Mouse (Mus musculus) hindbrain, embryonic 16.5 days (tissue): ENCODE results near the gene Ift46. TPM values are rescaled to one million over a fixed set of nuclear protein-coding genes. Genes with fewer than 3 reads are reported as not detected.

Source experiments
- ATAC-seq: fragments of 200-750 bp; cut with Nextera tagmentation; 2 replicates; pipeline ENCODE4 v1.8.0; 2017; ENCODE audit warnings: moderate TSS enrichment, moderate library complexity
- H3K27ac ChIP-seq: fragments of 300-500 bp; sonication (generic); 2 replicates; pipeline ENCODE4 v1.5.1; 2014; ENCODE audit warnings: low read depth, mild to moderate bottlenecking, control low read depth, low read length, moderate library complexity
- H3K27me3 ChIP-seq: fragments of 300-500 bp; sonication (generic); replicated peaks from 2 replicates; pipeline ENCODE4 v1.6.1; 2014; ENCODE audit warnings: low read length; ENCODE audit not compliant: control insufficient read depth, insufficient read depth
- H3K36me3 ChIP-seq: fragments of 300-500 bp; sonication (generic); 2 replicates; pipeline ENCODE4 v1.6.1; 2014; ENCODE audit warnings: mild to moderate bottlenecking, low read length, moderate library complexity, mixed read lengths; ENCODE audit not compliant: control insufficient read depth, insufficient read depth
- H3K4me1 ChIP-seq: fragments of 300-500 bp; sonication (generic); 2 replicates; pipeline ENCODE4 v1.6.1; 2014; ENCODE audit warnings: low read depth, low read length; ENCODE audit not compliant: control insufficient read depth, insufficient read depth
- H3K4me2 ChIP-seq: fragments of 300-500 bp; sonication (generic); 2 replicates; pipeline ENCODE4 v1.6.1; 2014; ENCODE audit warnings: mild to moderate bottlenecking, low read length, control low read depth, moderate library complexity
- H3K4me3 ChIP-seq: fragments of 300-500 bp; sonication (generic); 2 replicates; pipeline ENCODE4 v1.5.1; 2014; ENCODE audit warnings: mild to moderate bottlenecking, low read length, control low read depth, moderate library complexity
- H3K9ac ChIP-seq: fragments of 300-500 bp; sonication (generic); 2 replicates; pipeline ENCODE4 v1.6.1; 2014; ENCODE audit warnings: low read depth, mild to moderate bottlenecking, control low read depth, low read length, moderate library complexity
- H3K9me3 ChIP-seq: fragments of 300-500 bp; sonication (generic); 2 replicates; pipeline ENCODE4 v1.6.1; 2014; ENCODE audit warnings: mild to moderate bottlenecking, low read length, moderate library complexity; ENCODE audit not compliant: control insufficient read depth
- WGBS: fragments of 180-500 bp; shearing (Covaris S2); extraction: QIAGEN DNeasy Blood & Tissue Kit; methylation state at CpG from one replicate; pipeline ENCODE4 v1.1.7; 2014; 5-methylcytosine and 5-hydroxymethylcytosine counted together
- polyA plus RNA-seq: library from polyadenylated mRNA; unstranded; fragments of >200 nt; fragmentation: Nextera tagmentation; extraction: Ambion mirVana; gene quantifications from 2 replicates; pipeline ENCODE4 v1.2.1, GENCODE M21; 2015

The Ift46 gene
- polyA plus RNA-seq, 1 experiment from 2014 or later = 152 TPM

- peak; percentile 77 for ATAC-seq
- peak within 1 kb of the TSS; percentile 69 for H3K4me3 ChIP-seq
- H3K4me1 ChIP-seq = peaks cover 15% of the 10 kb centered on the region
- no peaks in the 10 kb centered on the region for H3K36me3 ChIP-seq
- peak within 1 kb of the TSS; percentile 71 for H3K27ac ChIP-seq
- H3K27me3 ChIP-seq = peaks cover 8% of the 10 kb centered on the region; the same call in 1 of the 2 replicates
- no peaks in the 10 kb centered on the region for H3K9me3 ChIP-seq
- H3K9ac ChIP-seq = peak within 1 kb of the TSS; percentile 80
- WGBS = under 1% methylated on average over 47 of the region's 47 CpGs
- H3K4me2 ChIP-seq = peak within 1 kb of the TSS; percentile 100
Measured at GRCm38 (mm10) chr9:44734524-44735494, 32.9 kb upstream of the Ift46 start, which contains the start of gene Phldb1. Phldb1 (minus strand) TSS chr9:44735198.

GRCm38 (mm10) chr9:44735886-44736285 is 31.8 kb upstream of the Ift46 start:
- ATAC-seq = no peak
- 76% methylated on average over 6 of the region's 6 CpGs for WGBS
- Histone ChIP-seq H3K36me3 (no peaks in the 10 kb centered on the region), H3K9me3 (no peaks in the 10 kb centered on the region), H3K4me1 (peaks cover 15% of the 10 kb centered on the region), H3K9ac (no peak overlapping the region), H3K4me2 (no peak overlapping the region), H3K4me3 (no peak overlapping the region), H3K27ac (no peak overlapping the region), H3K27me3 (peaks cover 8% of the 10 kb centered on the region; the same call in 1 of the 2 replicates)

GRCm38 (mm10) chr9:44736301-44736700 is 31.4 kb upstream of the Ift46 start:
- no peak for ATAC-seq
- Histone ChIP-seq H3K4me1 (peaks cover 15% of the 10 kb centered on the region), H3K27ac (no peak overlapping the region), H3K36me3 (no peaks in the 10 kb centered on the region), H3K27me3 (peaks cover 8% of the 10 kb centered on the region; the same call in 1 of the 2 replicates), H3K9ac (no peak overlapping the region), H3K4me3 (no peak overlapping the region), H3K4me2 (no peak overlapping the region), H3K9me3 (no peaks in the 10 kb centered on the region)
- 55% methylated on average over 2 of the region's 2 CpGs for WGBS

- Histone ChIP-seq H3K4me2 (no peak overlapping the region), H3K4me3 (no peak overlapping the region), H3K9ac (no peak overlapping the region), H3K36me3 (no peaks in the 10 kb centered on the region), H3K4me1 (peaks cover 15% of the 10 kb centered on the region), H3K27me3 (peaks cover 8% of the 10 kb centered on the region; the same call in 1 of the 2 replicates), H3K9me3 (no peaks in the 10 kb centered on the region), H3K27ac (peak overlapping the region; percentile 34; the same call in 1 of the 2 replicates)
- ATAC-seq = no peak
- 58% methylated on average over 8 of the region's 8 CpGs for WGBS
Measured at GRCm38 (mm10) chr9:44737240-44737949, 30.3 kb upstream of the Ift46 start.

- ATAC-seq = no peak
- no peak overlapping the region for H3K4me2 ChIP-seq
- H3K27me3 ChIP-seq = no peaks in the 10 kb centered on the region
- no peak overlapping the region for H3K4me3 ChIP-seq
- 100% methylated on average over 1 of the region's 1 CpGs for WGBS
- peaks cover 17% of the 10 kb centered on the region for H3K36me3 ChIP-seq
- H3K9ac ChIP-seq = no peak overlapping the region
- H3K27ac ChIP-seq = no peak overlapping the region
- H3K9me3 ChIP-seq = no peaks in the 10 kb centered on the region
- H3K4me1 ChIP-seq = no peaks in the 10 kb centered on the region
Measured at GRCm38 (mm10) chr9:44740663-44741192, 27.0 kb upstream of the Ift46 start.

GRCm38 (mm10) chr9:44745371-44745770 is 22.3 kb upstream of the Ift46 start:
- Histone ChIP-seq H3K36me3 (peaks cover 27% of the 10 kb centered on the region), H3K4me2 (no peak overlapping the region), H3K9ac (no peak overlapping the region), H3K4me1 (no peaks in the 10 kb centered on the region), H3K9me3 (no peaks in the 10 kb centered on the region), H3K27me3 (no peaks in the 10 kb centered on the region), H3K27ac (no peak overlapping the region), H3K4me3 (no peak overlapping the region)
- 93% methylated on average over 7 of the region's 7 CpGs for WGBS
- no peak for ATAC-seq

GRCm38 (mm10) chr9:44746666-44747065 is 21.0 kb upstream of the Ift46 start:
- no peaks in the 10 kb centered on the region for H3K4me1 ChIP-seq
- WGBS = 93% methylated on average over 3 of the region's 3 CpGs
- H3K9ac ChIP-seq = no peak overlapping the region
- ATAC-seq = no peak
- no peaks in the 10 kb centered on the region for H3K9me3 ChIP-seq
- no peaks in the 10 kb centered on the region for H3K27me3 ChIP-seq
- H3K27ac ChIP-seq = no peak overlapping the region
- H3K4me3 ChIP-seq = no peak overlapping the region
- H3K36me3 ChIP-seq = peaks cover 31% of the 10 kb centered on the region
- H3K4me2 ChIP-seq = no peak overlapping the region

- Histone ChIP-seq H3K27ac (no peak overlapping the region), H3K4me3 (no peak overlapping the region), H3K27me3 (no peaks in the 10 kb centered on the region), H3K9me3 (no peaks in the 10 kb centered on the region), H3K4me2 (no peak overlapping the region), H3K9ac (no peak overlapping the region), H3K4me1 (no peaks in the 10 kb centered on the region), H3K36me3 (peaks cover 31% of the 10 kb centered on the region)
- 95% methylated on average over 3 of the region's 3 CpGs for WGBS
- no peak for ATAC-seq
Measured at GRCm38 (mm10) chr9:44747341-44747740, 20.4 kb upstream of the Ift46 start.

- H3K27ac ChIP-seq = no peak overlapping the region
- 93% methylated on average over 7 of the region's 7 CpGs for WGBS
- H3K4me3 ChIP-seq = no peak overlapping the region
- H3K9me3 ChIP-seq = no peaks in the 10 kb centered on the region
- H3K9ac ChIP-seq = no peak overlapping the region
- H3K36me3 ChIP-seq = peaks cover 32% of the 10 kb centered on the region
- ATAC-seq = no peak
- H3K4me1 ChIP-seq = no peaks in the 10 kb centered on the region
- no peak overlapping the region for H3K4me2 ChIP-seq
- no peaks in the 10 kb centered on the region for H3K27me3 ChIP-seq
Measured at GRCm38 (mm10) chr9:44748473-44748872, 19.2 kb upstream of the Ift46 start.
